Mouse (Mus musculus) small intestine, adult 2 months (tissue): Measurements from ENCODE around the gene 3110040M04Rik.

Experiments
- CTCF ChIP-seq: fragments of 200-500 bp; IDR thresholded peaks from 2 replicates; pipeline ENCODE4 v1.5.1; 2012; ENCODE audit warnings: low read depth, mild to moderate bottlenecking, control low read depth, inconsistent platforms, low read length, moderate library complexity, mixed read lengths; ENCODE audit not compliant: insufficient replicate concordance, insufficient read length; ENCODE audit errors: extremely low read depth
- POLR2A ChIP-seq: fragments of 200-500 bp; IDR thresholded peaks from 2 replicates; pipeline ENCODE4 v1.6.1; 2012; ENCODE audit warnings: low read depth, mild to moderate bottlenecking, control low read depth, inconsistent platforms, low read length, moderate library complexity

DNA sequence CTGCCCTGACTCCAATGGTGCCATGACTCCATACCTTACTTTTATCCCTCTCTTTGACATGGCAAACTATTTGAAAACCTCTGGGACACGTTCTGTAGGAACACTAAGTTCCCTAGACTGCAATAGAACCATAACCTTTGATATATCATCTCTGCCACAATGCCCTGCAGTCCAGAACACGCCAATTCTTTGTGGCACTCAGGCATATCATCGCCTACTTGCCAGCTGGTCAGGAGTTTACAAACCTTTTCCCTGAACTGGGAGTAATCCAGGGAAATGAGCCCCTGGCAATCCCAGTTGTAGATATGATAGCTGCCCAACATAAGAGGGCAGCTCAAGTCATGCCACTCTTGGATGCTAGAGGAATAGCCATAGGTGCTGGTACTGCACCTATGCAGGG, 28.4 kb downstream of the 3110040M04Rik start:
- TF ChIP-seq POLR2A (no peak), CTCF (no peak)
